Mouse (Mus musculus) CH12.LX (cell line): Measurements from ENCODE around the gene Arid5a.

Experiments used
- CTCF ChIP-seq, 2 experiments: IDR thresholded peaks in 1 of 2; conservative IDR thresholded peaks in 1 of 2; 2 replicates each; pipeline ENCODE4 v1.5.1; 2011 to 2012; ENCODE audit warnings: low read depth in 2 of 2, low read length in 2 of 2, improper control_type of control experiment in 1 of 2, inconsistent platforms in 1 of 2, mild to moderate bottlenecking in 1 of 2, moderate library complexity in 1 of 2
- POLR2A ChIP-seq: IDR thresholded peaks from 2 replicates; pipeline ENCODE4 v1.6.1; 2011; ENCODE audit warnings: low read depth, mild to moderate bottlenecking, improper control_type of control experiment, low read length

- no peak for TF ChIP-seq POLR2A
- TF ChIP-seq CTCF (conservative IDR thresholded peaks at IDR 0.05 in 1 of 2, IDR thresholded peaks at IDR 0.05 in 1 of 2; ENCODE audit: low read depth in 2 of 2, low read length in 2 of 2) = no peak
Observed at GRCm38 (mm10) chr1:36299126-36299525, 8.4 kb upstream of the Arid5a start.
